Mouse (Mus musculus): ENCODE measurements around the gene Ciz1. TPM values are rescaled to one million over a fixed set of nuclear protein-coding genes. Genes with fewer than 3 reads are reported as not detected.
A peak's percentile ranks its signal among the peaks of the same experiment; 100 is the strongest.

Ciz1 gene
- polyA plus RNA-seq, 1 experiment from 2014 or later: 20.1 TPM

GRCm38 (mm10) chr2:32381141-32381774 lies 29.1 kb downstream of the Ciz1 start:
- Histone ChIP-seq H3K27ac (ENCODE audit: low read depth, low read length) (0 out of 2 replicates have a peak overlapping the region, but pooled peaks have one; percentile 46), H3K4me2 (replicated peaks; ENCODE audit: low read depth) (peak overlapping the region; percentile 82), H3K4me1 (replicated peaks; ENCODE audit: control insufficient read depth, insufficient read depth, low read length) (0 out of 2 replicates have a peak, but pooled peaks cover 4% of the 10 kb centered on the region), H3K27me3 (replicated peaks; ENCODE audit: control insufficient read depth, insufficient read depth, low read length) (no peaks in the 10 kb centered on the region), H3K36me3 (ENCODE audit: control insufficient read depth, insufficient read depth) (peaks cover 30% of the 10 kb centered on the region), H3K9ac (ENCODE audit: low read depth, low read length) (peak overlapping the region; percentile 38), H3K9me3 (ENCODE audit: control insufficient read depth) (no peaks in the 10 kb centered on the region), H3K4me3 (ENCODE audit: low read depth, low read length) (peak overlapping the region; percentile 47)
- WGBS: 1% methylated on average over 27 of the region's 27 CpGs
- peak; percentile 23 for ATAC-seq
- no peak for TF ChIP-seq CTCF (IDR thresholded peaks at IDR 0.05; ENCODE audit: low read depth)

- H3K9me3 ChIP-seq (ENCODE audit: control insufficient read depth): no peaks in the 10 kb centered on the region
- under 1% methylated on average over 47 of the region's 47 CpGs for WGBS
- peak within 1 kb of the TSS; percentile 47 for H3K4me3 ChIP-seq (ENCODE audit: low read depth, low read length)
- ATAC-seq: peak; percentile 92
- 0 out of 2 replicates have a peak, but pooled peaks cover 4% of the 10 kb centered on the region for H3K4me1 ChIP-seq (replicated peaks; ENCODE audit: control insufficient read depth, insufficient read depth, low read length)
- TF ChIP-seq CTCF (IDR thresholded peaks at IDR 0.05; ENCODE audit: low read depth): no peak
- H3K27me3 ChIP-seq (replicated peaks; ENCODE audit: control insufficient read depth, insufficient read depth, low read length): no peaks in the 10 kb centered on the region
- H3K27ac ChIP-seq (ENCODE audit: low read depth, low read length): 0 out of 2 replicates have a peak within 1 kb of the TSS, but pooled peaks have one; percentile 46
- H3K4me2 ChIP-seq (replicated peaks; ENCODE audit: low read depth): peak within 1 kb of the TSS; percentile 82
- peak within 1 kb of the TSS; percentile 43 for H3K9ac ChIP-seq (ENCODE audit: low read depth, low read length)
- H3K36me3 ChIP-seq (ENCODE audit: control insufficient read depth, insufficient read depth): peaks cover 25% of the 10 kb centered on the region
These were observed 29.7 kb downstream of the Ciz1 start, which contains the start of gene 1110008P14Rik for GRCm38 (mm10) chr2:32381775-32382223. Gene 1110008P14Rik, minus strand, starts transcription at chr2:32381938.

- H3K27ac ChIP-seq (ENCODE audit: low read depth, low read length): no peak overlapping the region
- H3K4me3 ChIP-seq (ENCODE audit: low read depth, low read length): no peak overlapping the region
- TF ChIP-seq CTCF (IDR thresholded peaks at IDR 0.05; ENCODE audit: low read depth): no peak
- peak overlapping the region; percentile 82; the same call in 1 of the 2 replicates for H3K4me2 ChIP-seq (replicated peaks; ENCODE audit: low read depth)
- WGBS: 78% methylated on average over 2 of the region's 2 CpGs
- H3K36me3 ChIP-seq (ENCODE audit: control insufficient read depth, insufficient read depth): peaks cover 16% of the 10 kb centered on the region
- no peaks in the 10 kb centered on the region for H3K9me3 ChIP-seq (ENCODE audit: control insufficient read depth)
- no peak overlapping the region for H3K9ac ChIP-seq (ENCODE audit: low read depth, low read length)
- H3K4me1 ChIP-seq (replicated peaks; ENCODE audit: control insufficient read depth, insufficient read depth, low read length): 0 out of 2 replicates have a peak, but pooled peaks cover 4% of the 10 kb centered on the region
- no peak for ATAC-seq
- no peaks in the 10 kb centered on the region for H3K27me3 ChIP-seq (replicated peaks; ENCODE audit: control insufficient read depth, insufficient read depth, low read length)
These were observed 30.6 kb downstream of the Ciz1 start for GRCm38 (mm10) chr2:32382689-32383088.

DNA sequence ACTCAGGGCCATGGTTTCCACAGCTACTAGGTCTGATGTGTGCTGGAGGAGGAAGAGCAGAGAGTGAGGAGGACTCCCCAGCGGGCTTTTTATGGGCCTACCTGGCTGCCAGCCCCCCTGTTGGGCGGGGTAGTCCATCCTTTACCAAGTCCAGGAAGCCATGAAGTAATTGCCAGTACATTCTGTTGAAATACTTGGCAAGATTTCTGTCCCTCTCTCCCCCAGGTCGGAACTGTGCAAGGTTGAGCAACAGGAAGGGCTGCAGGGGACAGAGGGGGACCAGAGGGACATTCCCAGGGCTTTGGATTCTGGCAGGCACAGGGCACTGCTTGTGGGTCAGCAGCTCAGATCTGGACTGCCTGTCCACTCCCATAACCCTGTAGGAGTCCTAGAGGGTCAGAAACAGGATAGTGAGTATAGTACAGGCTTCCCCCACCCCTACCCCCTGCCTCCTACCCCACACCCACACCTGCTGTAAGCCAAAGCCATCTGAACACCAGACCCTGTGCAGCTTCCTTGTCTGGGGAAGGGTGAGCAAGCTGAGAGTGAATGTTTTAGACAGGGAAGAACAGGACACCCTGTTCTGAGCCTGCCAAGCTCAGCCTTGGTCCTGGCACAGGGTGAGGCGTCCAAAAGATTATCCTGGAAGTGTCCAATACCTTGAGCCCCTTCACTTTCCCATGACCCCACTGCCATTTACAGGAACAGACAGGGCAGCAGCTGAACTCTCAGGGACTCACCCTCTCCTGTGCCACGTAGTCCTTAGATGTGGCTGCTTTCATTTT lies 35.8 kb downstream of the Ciz1 start, which contains the start of gene Lcn2:
Gene Lcn2 (minus strand): TSS at position 547 of the 785 bp plus-strand sequence.
- H3K4me2 ChIP-seq (replicated peaks; ENCODE audit: low read depth): no peak within 1 kb of the TSS

DNA sequence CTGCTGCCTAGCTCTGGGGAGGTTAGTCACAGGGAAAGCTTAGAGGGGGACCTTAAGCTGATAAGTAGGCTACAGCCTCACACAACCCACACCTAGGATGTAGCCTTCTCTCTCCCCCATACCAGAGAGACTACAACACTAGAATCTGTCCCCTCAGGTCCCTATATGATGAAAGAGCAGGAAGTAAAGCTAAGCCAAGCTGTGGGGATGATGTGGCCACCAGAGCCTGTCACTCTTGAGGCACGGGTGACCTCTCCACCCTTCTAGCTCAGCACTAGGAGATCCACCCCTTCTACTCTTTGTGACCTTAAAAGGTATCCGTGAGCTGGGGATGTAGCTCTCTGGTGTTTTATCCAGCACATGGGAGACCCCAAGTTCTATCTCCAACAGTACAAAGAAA lies 37.0 kb downstream of the Ciz1 start:
- WGBS: 83% methylated on average over 2 of the region's 2 CpGs
- no peak for TF ChIP-seq CTCF (IDR thresholded peaks at IDR 0.05; ENCODE audit: low read depth)

More for the DNA sequence above, 35.8 kb downstream of the Ciz1 start, which contains the start of gene Lcn2:
- Histone ChIP-seq H3K27me3 (replicated peaks; ENCODE audit: control insufficient read depth, insufficient read depth, low read length) (no peaks in the 10 kb centered on the region), H3K4me1 (replicated peaks; ENCODE audit: control insufficient read depth, insufficient read depth, low read length) (no peaks in the 10 kb centered on the region), H3K9me3 (ENCODE audit: control insufficient read depth) (no peaks in the 10 kb centered on the region), H3K9ac (ENCODE audit: low read depth, low read length) (no peak within 1 kb of the TSS), H3K4me3 (ENCODE audit: low read depth, low read length) (no peak within 1 kb of the TSS), H3K27ac (ENCODE audit: low read depth, low read length) (no peak within 1 kb of the TSS), H3K36me3 (ENCODE audit: control insufficient read depth, insufficient read depth) (no peaks in the 10 kb centered on the region)
- no peak for TF ChIP-seq CTCF (IDR thresholded peaks at IDR 0.05; ENCODE audit: low read depth)
- WGBS: 60% methylated on average over 5 of the region's 5 CpGs
- no peak for ATAC-seq

DNA sequence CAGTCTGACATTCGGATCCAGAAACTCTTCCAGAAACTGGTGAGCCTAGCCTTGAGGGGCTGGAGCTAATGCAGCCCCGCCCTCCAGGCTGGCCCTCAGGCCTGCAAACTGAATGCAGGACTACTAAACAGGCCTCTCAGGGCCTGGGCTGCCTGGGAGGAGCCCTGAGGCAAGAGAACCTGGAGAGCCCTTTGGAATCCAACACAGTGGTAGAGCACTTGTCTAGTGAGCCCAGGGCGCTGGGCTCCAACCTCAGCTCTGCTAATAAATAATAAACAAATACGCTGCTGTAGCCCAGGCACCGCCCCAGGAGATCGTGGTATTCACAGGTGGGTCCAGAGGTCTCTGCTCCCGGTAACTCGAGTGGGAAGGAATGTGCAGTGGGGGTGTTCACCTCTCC lies 38.7 kb downstream of the Ciz1 start:
- 0 out of 2 replicates have a peak, but pooled peaks cover 3% of the 10 kb centered on the region for H3K4me1 ChIP-seq (replicated peaks; ENCODE audit: control insufficient read depth, insufficient read depth, low read length)
- 57% methylated on average over 8 of the region's 8 CpGs for WGBS
- no peak overlapping the region for H3K27ac ChIP-seq (ENCODE audit: low read depth, low read length)
- H3K9me3 ChIP-seq (ENCODE audit: control insufficient read depth): no peaks in the 10 kb centered on the region
- no peak overlapping the region for H3K4me3 ChIP-seq (ENCODE audit: low read depth, low read length)
- no peak overlapping the region for H3K9ac ChIP-seq (ENCODE audit: low read depth, low read length)
- H3K4me2 ChIP-seq (replicated peaks; ENCODE audit: low read depth): no peak overlapping the region
- no peak for TF ChIP-seq CTCF (IDR thresholded peaks at IDR 0.05; ENCODE audit: low read depth)
- ATAC-seq: no peak
- H3K27me3 ChIP-seq (replicated peaks; ENCODE audit: control insufficient read depth, insufficient read depth, low read length): no peaks in the 10 kb centered on the region
- H3K36me3 ChIP-seq (ENCODE audit: control insufficient read depth, insufficient read depth): no peaks in the 10 kb centered on the region

More for the DNA sequence above, 37.0 kb downstream of the Ciz1 start:
- no peaks in the 10 kb centered on the region for H3K4me1 ChIP-seq (replicated peaks; ENCODE audit: control insufficient read depth, insufficient read depth, low read length)
- H3K4me2 ChIP-seq (replicated peaks; ENCODE audit: low read depth): no peak overlapping the region
- no peak overlapping the region for H3K27ac ChIP-seq (ENCODE audit: low read depth, low read length)
- no peaks in the 10 kb centered on the region for H3K9me3 ChIP-seq (ENCODE audit: control insufficient read depth)
- H3K36me3 ChIP-seq (ENCODE audit: control insufficient read depth, insufficient read depth): no peaks in the 10 kb centered on the region
- no peak overlapping the region for H3K4me3 ChIP-seq (ENCODE audit: low read depth, low read length)
- H3K9ac ChIP-seq (ENCODE audit: low read depth, low read length): no peak overlapping the region
- no peak for ATAC-seq
- H3K27me3 ChIP-seq (replicated peaks; ENCODE audit: control insufficient read depth, insufficient read depth, low read length): no peaks in the 10 kb centered on the region
